Mouse (Mus musculus): ENCODE results near the gene Krt26.

Gene Krt26

DNA sequence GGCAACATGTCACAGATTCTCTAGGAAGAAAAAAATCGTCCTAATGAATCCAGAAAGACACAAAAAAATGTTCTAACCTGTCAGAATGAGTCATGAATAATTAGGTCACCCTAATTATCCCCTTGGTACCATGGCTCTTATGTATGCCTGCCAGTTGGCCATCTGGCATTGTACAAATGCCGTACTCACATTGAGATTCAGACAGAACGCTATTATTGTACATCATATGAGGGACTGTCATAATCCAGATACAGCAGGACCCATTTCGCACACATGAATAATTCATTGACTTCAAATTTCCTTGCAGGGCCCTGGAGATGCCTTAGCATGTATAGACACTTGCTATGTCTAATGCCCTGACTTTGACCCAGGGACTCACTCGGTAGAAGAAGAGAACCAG, 53.8 kb downstream of the Krt26 start:
- DNase-seq (ENCODE audit: low spot score), result no peak

DNA sequence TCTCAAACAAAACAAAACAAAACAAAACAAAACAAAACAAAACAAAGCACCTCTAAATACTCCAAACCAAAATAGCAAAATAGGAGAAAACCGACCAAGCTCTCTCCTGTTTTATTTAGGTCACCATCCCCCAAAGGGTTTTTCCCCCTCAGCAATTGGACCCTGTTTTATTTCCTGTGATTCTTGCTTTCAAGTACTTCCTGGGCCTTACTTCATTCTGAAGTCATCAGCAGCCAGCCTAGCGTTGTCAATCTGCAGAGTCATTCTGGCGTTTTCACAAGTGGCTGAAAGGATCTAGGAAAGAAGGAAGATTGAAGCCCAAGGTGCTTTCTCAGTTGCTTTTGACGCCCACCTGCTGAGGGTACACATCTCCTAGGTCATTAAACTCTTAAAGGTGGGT, 54.4 kb downstream of the Krt26 start:
- no peak for DNase-seq (ENCODE audit: low spot score)

DNA sequence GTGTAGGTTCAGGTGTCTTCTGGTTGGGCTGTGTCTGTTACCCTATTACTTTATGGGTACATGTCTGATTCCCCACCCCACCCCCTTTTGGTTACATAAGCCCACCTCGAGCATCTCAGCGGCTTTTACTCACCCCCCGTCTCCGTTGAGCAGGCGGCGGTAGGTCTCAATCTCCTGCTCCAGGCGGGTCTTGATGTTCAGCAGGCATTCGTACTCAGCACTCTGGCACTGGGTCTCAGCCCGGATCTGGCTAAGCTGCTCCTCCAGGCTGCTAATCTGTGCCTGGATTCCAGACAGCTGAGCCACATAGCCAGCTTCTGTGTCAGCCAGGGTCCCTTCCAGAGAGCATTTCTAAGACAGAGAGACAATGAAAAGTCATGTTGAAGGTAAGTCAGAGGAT, 56.6 kb downstream of the Krt26 start:
- no peak for DNase-seq (ENCODE audit: low spot score)

DNA sequence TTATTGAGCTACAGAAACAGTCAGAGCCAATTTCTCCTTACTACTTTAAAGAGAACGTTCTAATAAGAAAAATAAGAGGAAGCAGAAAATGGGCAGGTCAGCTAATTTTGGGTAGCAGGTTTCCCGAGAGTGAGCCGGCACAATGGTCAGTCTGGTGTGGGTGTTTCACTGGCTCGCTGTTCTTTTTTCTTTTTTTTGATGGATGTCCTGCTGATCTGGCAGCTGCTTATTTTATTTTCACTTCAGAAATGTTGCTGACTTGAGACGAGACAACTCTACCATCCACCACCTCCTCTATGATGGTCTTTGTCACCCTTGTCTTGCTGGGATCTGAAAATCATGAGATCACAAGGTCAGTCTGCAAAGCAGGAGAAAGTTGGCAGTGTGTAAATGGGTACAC, 57.8 kb downstream of the Krt26 start:
- DNase-seq (ENCODE audit: low spot score), result no peak
